Mouse (Mus musculus): ENCODE measurements at regions not wholly inside any gene's neighbourhood (a gene's known extent, or its start where the extent isn't known, plus 50 kb on each side); places are given as distances from the start of the nearest gene placed in this dataset.

GRCm38 (mm10) chr17:76205082-76205481 is 653.3 kb upstream of the Fam98a start:
- DNase-seq, result no peak

- no peak for DNase-seq
These were observed 633.1 kb upstream of the Fam98a start for GRCm38 (mm10) chr17:76184813-76185212.

- no peak for DNase-seq
These were observed 585.1 kb upstream of the Fam98a start for GRCm38 (mm10) chr17:76136660-76137495.

- DNase-seq, result no peak
These were observed 582.3 kb upstream of the Fam98a start for GRCm38 (mm10) chr17:76134030-76134429.

- no peak for DNase-seq
These were observed 573.5 kb upstream of the Fam98a start for GRCm38 (mm10) chr17:76125260-76125659.

GRCm38 (mm10) chr17:76111315-76112195 is 559.8 kb upstream of the Fam98a start:
- DNase-seq, result no peak

GRCm38 (mm10) chr17:76110856-76111255 is 559.1 kb upstream of the Fam98a start:
- DNase-seq, result peak; percentile 23 to 59

- no peak for DNase-seq
These were observed 531.8 kb upstream of the Fam98a start for GRCm38 (mm10) chr17:76083536-76083935.

GRCm38 (mm10) chr17:76081780-76082179 is 530.0 kb upstream of the Fam98a start:
- DNase-seq, result no peak

GRCm38 (mm10) chr17:76046438-76046837 is 494.7 kb upstream of the Fam98a start:
- DNase-seq, result no peak

- no peak for DNase-seq
These were observed 481.0 kb upstream of the Fam98a start for GRCm38 (mm10) chr17:76032710-76033109.

- no peak for DNase-seq
These were observed 456.3 kb upstream of the Fam98a start for GRCm38 (mm10) chr17:76008011-76008410.

GRCm38 (mm10) chr17:76002836-76003235 is 451.1 kb upstream of the Fam98a start:
- DNase-seq, result no peak

- no peak for DNase-seq
These were observed 409.6 kb upstream of the Fam98a start for GRCm38 (mm10) chr17:75961371-75961770.

GRCm38 (mm10) chr17:75936686-75937380 is 385.1 kb upstream of the Fam98a start:
- no peak for DNase-seq

- peak in 1 of 2 experiments; percentile 21 for DNase-seq
These were observed 379.3 kb upstream of the Fam98a start for GRCm38 (mm10) chr17:75931022-75931421.

- no peak for DNase-seq
These were observed 368.5 kb upstream of the Fam98a start for GRCm38 (mm10) chr17:75920240-75920639.

GRCm38 (mm10) chr17:75917020-75917419 is 365.3 kb upstream of the Fam98a start:
- DNase-seq, result no peak

GRCm38 (mm10) chr17:75916590-75916989 is 364.8 kb upstream of the Fam98a start:
- DNase-seq, result no peak

GRCm38 (mm10) chr17:75915256-75915655 is 363.5 kb upstream of the Fam98a start:
- no peak for DNase-seq

- no peak for DNase-seq
These were observed 355.3 kb upstream of the Fam98a start for GRCm38 (mm10) chr17:75907085-75907484.

GRCm38 (mm10) chr17:75906643-75907042 is 354.9 kb upstream of the Fam98a start:
- DNase-seq, result no peak

GRCm38 (mm10) chr17:75895436-75895835 is 343.7 kb upstream of the Fam98a start:
- DNase-seq, result no peak
